Mouse (Mus musculus): ENCODE data around the gene Prlhr. TPM values are rescaled to one million over a fixed set of nuclear protein-coding genes. Genes with fewer than 3 reads are reported as not detected.

The Prlhr gene
- total RNA-seq (2022), result under 1 TPM in 2 of 4 experiments, not detected in 2; 0.20 to 0.21 TPM

DNA sequence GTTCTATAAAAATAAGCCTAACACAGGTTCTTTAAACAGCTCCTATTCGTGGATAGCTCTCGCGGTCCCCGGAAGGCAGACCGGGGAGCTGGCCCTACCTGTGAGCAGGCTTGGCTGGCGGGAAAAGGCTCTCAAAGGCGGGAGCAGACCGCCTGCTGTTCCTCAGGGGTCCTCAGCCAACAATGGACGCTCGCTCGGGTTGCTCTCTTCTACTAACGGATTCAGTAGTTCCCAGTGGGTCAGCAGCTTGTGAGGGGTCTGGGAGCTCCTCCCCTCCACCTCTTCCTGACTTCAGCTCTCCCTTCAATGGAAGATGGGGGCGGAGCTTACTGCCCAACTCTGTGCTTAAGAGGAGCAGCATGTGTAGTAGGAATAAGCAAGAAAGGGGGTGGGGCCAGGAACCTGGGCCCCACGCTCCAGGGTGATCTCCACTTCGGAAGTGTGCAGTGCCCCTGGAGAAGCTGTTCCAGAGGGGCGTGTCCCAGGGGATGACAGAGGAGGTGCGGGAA is at the start of gene Prlhr:
Prlhr (minus strand) TSS at position 51 of the 509 bp plus-strand sequence.
- DNase-seq (ENCODE audit: low spot score in 2 of 2), result no peak

DNA sequence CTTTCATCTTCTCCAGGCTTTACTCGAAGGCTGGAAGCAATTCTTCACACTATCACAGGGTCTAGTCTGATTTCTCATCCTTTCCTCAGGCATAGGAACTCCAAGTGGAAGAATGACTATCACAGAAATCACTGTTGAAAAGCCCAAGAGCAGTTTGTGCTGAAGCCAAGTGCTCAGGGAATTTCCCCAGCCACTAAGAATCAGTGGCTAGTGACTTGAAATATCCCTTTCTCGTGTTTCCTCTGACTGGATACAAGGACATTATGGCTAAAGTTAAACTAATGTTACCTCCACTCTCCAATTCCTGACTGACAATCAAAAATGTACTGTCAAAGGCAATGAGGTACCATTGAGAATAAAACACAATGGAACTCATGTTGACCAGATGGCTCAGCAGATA is 47.0 kb upstream of the Prlhr start:
- DNase-seq (ENCODE audit: low spot score in 2 of 2), result no peak

- DNase-seq (ENCODE audit: low spot score in 2 of 2), result no peak
These were observed 45.3 kb upstream of the Prlhr start for GRCm38 (mm10) chr19:60513431-60513830.

GRCm38 (mm10) chr19:60500209-60500608 is 32.1 kb upstream of the Prlhr start:
- DNase-seq (ENCODE audit: low spot score in 2 of 2), result no peak

GRCm38 (mm10) chr19:60497171-60497570 is 29.1 kb upstream of the Prlhr start:
- DNase-seq (ENCODE audit: low spot score in 2 of 2), result no peak

DNA sequence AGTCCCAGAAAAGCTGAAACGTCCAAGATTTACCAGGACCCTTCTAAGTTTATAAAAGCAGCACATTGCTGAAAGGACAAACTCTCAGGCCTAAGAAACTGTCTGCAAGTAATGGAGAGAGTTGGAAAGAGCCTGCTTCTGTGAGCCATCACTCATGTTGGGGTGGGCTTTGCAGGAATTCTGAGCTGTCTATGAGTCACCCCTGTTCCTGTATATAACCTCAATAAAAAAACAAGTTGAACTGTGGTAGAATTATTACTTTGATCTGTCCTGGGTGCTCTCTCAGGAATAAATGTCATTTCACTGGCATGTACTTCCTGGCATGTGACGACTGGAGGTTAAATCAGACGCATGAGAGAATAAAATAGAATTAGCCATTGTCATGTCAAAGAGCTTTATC is 27.7 kb upstream of the Prlhr start:
- no peak for DNase-seq (ENCODE audit: low spot score in 2 of 2)

GRCm38 (mm10) chr19:60489566-60489965 is 21.5 kb upstream of the Prlhr start:
- no peak for DNase-seq (ENCODE audit: low spot score in 2 of 2)

DNA sequence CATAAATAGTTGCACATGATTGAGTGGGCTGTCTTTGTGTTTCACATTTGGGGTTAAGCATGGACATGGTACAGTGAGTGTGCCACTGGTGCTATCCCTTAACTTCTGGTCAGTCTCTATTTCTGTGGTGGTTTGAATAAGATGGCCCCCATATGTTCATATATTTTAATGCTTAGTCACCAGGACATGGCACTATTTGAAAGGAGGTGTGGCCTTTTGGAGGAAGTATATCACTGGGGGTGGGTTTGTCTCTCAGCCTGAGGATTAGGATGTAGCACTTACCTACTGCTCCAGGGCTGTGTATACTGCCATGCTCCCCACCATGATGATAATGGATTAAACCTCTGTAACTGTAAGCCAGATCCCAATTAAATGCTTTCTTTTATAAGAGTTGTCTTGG is 17.2 kb upstream of the Prlhr start:
- DNase-seq (ENCODE audit: low spot score in 2 of 2), result no peak

DNA sequence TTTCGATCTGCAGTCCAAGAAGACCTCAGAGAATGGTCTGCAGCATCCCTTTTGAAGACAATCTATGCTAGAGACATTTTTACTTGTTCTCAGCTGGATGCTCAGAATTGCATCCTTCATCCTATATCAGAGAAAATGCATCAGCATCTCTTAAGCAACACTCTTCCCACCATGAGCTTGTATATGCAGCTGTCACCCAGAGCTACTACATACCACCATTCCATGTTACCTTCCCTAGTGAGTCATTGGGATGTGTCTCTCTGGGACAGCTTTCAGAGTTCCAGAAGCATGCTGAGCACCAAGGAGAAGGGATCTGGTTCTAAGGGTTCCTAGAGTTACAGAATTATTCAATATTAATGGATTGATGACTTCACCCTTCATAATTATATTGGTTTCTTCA is 10.8 kb upstream of the Prlhr start:
- DNase-seq (ENCODE audit: low spot score in 2 of 2), result no peak

GRCm38 (mm10) chr19:60477788-60478187 is 9.7 kb upstream of the Prlhr start:
- no peak for DNase-seq (ENCODE audit: low spot score in 2 of 2)

GRCm38 (mm10) chr19:60468846-60469245 is 742 bp upstream of the Prlhr start:
- no peak for DNase-seq (ENCODE audit: low spot score in 2 of 2)

GRCm38 (mm10) chr19:60467588-60468007 is 506 bp downstream of the Prlhr start:
- DNase-seq (ENCODE audit: low spot score in 2 of 2), result no peak

DNA sequence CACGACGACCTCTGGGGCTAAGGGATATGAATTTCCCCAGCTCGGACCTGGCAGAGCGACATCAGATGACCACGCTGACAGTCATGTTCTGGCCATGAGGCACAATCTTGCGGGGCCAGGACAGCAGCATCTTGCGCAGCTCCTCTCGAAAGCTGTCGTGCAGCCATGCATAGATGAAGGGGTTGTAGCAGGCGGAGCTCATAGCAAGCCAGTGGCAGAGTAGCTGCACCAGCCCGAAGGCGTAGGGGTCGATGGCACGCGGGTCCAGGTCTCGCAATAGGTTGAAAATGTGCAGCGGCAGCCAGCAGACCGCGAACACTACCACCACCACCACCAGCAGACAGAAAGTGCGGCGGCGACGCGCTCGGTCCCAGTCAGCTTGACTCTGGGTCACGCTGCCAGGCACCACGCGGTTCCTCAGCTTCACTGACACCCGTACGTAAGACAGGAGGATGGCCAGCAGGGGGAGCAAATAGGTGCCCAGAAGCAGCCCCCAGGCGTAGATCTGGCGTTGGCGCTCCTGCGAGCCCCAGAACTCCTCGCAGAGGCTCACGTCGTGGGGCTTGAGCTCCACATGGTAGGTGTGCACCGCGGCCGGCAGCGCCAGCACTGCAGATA is 1.0 kb downstream of the Prlhr start:
- DNase-seq (ENCODE audit: low spot score in 2 of 2), result peak; percentile 31 to 55

DNA sequence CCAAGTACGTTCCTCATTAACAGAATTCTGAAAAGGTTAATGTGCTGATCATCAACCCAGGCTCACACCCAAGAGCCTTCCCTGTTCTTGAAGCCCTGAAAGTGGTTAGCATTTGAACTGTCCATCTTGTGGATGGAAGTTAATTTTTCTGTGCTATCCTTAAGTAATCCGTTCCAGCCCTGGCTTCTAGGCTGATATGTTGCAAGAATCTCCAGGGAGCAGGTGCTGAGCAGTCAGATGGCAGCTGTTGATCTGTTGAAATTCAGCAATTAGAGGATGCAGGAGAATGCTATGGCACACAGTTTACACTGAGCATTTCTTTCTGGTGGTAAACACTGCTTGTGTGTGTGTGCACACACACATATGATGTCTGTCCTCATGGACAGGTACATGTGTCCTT is 2.4 kb downstream of the Prlhr start:
- DNase-seq (ENCODE audit: low spot score in 2 of 2), result peak in 1 of 2 experiments; percentile 13

- peak; percentile 84 to 85 for DNase-seq (ENCODE audit: low spot score in 2 of 2)
These were observed 4.2 kb downstream of the Prlhr start for GRCm38 (mm10) chr19:60463896-60464295.

GRCm38 (mm10) chr19:60463440-60463839 is 4.7 kb downstream of the Prlhr start:
- no peak for DNase-seq (ENCODE audit: low spot score in 2 of 2)

GRCm38 (mm10) chr19:60461476-60461875 is 6.6 kb downstream of the Prlhr start:
- DNase-seq (ENCODE audit: low spot score in 2 of 2), result no peak

DNA sequence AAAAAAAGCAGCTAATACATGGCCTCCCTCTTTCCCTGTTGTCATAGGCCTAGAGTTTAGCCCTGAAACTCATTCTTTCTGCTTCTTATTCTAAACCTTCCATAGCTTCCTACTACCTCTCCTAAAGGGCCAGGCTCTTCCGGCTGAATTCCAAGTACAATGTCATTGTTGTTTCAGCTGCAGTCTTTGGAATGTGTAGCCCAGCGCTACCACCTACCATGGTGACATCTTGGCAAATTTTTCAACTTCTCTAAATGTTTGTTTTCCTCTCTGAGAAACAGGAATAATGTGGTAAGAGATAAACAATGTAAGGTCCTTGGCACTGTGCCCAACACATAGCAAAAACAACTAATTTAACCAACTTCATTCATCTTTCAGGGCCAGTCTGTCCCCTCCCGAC is 8.4 kb downstream of the Prlhr start:
- DNase-seq (ENCODE audit: low spot score in 2 of 2), result no peak

DNA sequence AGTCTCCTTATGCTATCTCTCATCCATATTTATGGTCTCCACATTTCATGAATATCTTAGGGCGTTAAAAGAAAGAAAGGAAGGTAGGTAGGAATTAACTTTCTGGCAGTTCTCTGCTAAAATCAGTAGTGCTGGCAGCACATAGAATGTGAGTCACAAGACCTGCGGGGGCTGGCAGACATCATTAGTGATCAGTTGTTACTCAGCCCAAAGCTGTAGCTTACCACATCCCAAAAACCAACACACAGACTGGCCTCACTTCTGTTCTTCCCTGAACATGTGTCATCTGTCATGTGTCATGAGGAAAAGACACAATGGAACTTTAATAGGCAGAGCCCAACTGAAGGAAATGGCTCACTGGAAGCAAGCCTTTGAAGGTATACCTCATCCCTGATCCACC is 9.0 kb downstream of the Prlhr start:
- DNase-seq (ENCODE audit: low spot score in 2 of 2), result peak; percentile 14 to 27

DNA sequence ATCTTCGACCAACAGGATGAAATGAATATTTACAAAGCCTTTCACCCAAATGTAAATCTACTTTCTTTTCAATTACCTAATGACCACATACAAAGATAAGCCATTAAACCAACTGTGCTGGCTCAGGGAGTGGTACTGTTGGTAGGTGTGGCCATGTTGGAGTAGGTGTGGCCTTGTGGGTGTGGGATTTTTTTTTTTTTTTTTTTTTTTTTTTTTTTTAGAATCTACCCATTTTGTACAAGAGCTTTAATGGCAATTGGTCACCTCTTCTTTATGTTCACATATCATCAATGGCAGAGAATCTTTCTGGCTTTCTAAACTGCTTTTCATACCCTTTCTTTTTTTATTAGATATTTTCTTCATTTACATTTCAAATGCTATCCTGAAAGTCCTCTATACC is 12.3 kb downstream of the Prlhr start:
- no peak for DNase-seq (ENCODE audit: low spot score in 2 of 2)

- no peak for DNase-seq (ENCODE audit: low spot score in 2 of 2)
These were observed 27.6 kb downstream of the Prlhr start for GRCm38 (mm10) chr19:60440531-60440930.

- DNase-seq (ENCODE audit: low spot score in 2 of 2), result no peak
These were observed 28.0 kb downstream of the Prlhr start for GRCm38 (mm10) chr19:60440083-60440482.

DNA sequence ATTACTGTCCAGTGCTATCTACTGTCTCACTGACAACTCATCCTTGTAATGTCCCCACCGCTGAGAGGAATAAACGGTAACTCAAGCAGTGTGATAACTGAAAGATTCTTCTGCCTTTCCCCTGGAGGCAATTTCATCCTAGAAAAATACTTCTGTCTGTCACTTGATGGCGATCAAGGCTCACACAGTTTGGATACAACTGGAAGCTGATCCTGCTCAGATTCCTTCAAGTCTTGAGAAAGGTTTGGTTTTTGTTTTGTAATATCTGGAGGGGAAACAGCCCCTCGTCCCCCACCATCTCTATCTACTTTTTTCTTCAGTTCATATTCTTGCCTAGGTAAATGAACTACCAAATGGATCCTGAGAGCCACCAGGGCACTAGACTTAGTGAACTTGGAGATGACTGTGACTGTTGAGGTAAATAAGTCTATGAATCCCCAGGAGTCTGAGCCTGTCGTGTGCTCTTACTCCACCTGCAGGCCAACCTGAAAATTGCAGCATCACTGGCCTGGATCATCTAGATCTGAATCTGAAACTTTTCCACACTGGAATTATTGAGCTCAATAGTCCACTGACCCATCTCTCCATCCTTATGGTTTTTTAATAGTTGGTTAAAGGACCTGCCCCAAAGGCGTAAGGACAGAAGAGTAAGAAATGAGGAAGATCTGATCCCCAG is 30.4 kb downstream of the Prlhr start:
- peak in 1 of 2 experiments; percentile 29 for DNase-seq (ENCODE audit: low spot score in 2 of 2)

All from layer of hippocampus, adult 8-10 months (tissue).